Mouse (Mus musculus) ovary, adult 18-20 months (tissue): ENCODE results near the gene Ky.

Source experiments
- DNase-seq: peaks from one replicate; pipeline ENCODE4 v3.0.0; 2022; ENCODE audit warnings: low spot score, mixed read lengths

Ky gene

GRCm38 (mm10) chr9:102504716-102505378 is 703 bp upstream of the Ky start:
- DNase-seq = no peak

- no peak for DNase-seq
These were observed 2.8 kb downstream of the Ky start for GRCm38 (mm10) chr9:102508315-102508714.

GRCm38 (mm10) chr9:102511423-102511822 is 5.9 kb downstream of the Ky start:
- DNase-seq = no peak

GRCm38 (mm10) chr9:102513578-102513977 is 8.0 kb downstream of the Ky start:
- DNase-seq = no peak

- no peak for DNase-seq
These were observed 12.9 kb downstream of the Ky start for GRCm38 (mm10) chr9:102518443-102518842.

GRCm38 (mm10) chr9:102521396-102521795 is 15.8 kb downstream of the Ky start:
- no peak for DNase-seq

- DNase-seq = no peak
These were observed 22.6 kb downstream of the Ky start for GRCm38 (mm10) chr9:102528106-102528505.

GRCm38 (mm10) chr9:102528561-102528960 is 23.0 kb downstream of the Ky start:
- DNase-seq = no peak

- DNase-seq = no peak
These were observed 23.5 kb downstream of the Ky start for GRCm38 (mm10) chr9:102529008-102529407.

GRCm38 (mm10) chr9:102531051-102531892 is 25.7 kb downstream of the Ky start:
- DNase-seq = no peak

- no peak for DNase-seq
These were observed 31.4 kb downstream of the Ky start for GRCm38 (mm10) chr9:102536968-102537367.

- no peak for DNase-seq
These were observed 34.1 kb downstream of the Ky start for GRCm38 (mm10) chr9:102539699-102540098.

- no peak for DNase-seq
These were observed 36.1 kb downstream of the Ky start for GRCm38 (mm10) chr9:102541666-102542065.

GRCm38 (mm10) chr9:102542540-102542939 is 37.0 kb downstream of the Ky start:
- DNase-seq = no peak

GRCm38 (mm10) chr9:102543761-102544115 is 38.2 kb downstream of the Ky start:
- no peak for DNase-seq

- no peak for DNase-seq
These were observed 38.7 kb downstream of the Ky start for GRCm38 (mm10) chr9:102544116-102544772.

GRCm38 (mm10) chr9:102544773-102545366 is 39.3 kb downstream of the Ky start:
- DNase-seq = peak; percentile 24

- DNase-seq = no peak
These were observed 40.1 kb downstream of the Ky start for GRCm38 (mm10) chr9:102545406-102546255.

GRCm38 (mm10) chr9:102546256-102547027 is 40.9 kb downstream of the Ky start:
- DNase-seq = no peak

GRCm38 (mm10) chr9:102547028-102547354 is 41.4 kb downstream of the Ky start:
- no peak for DNase-seq

- no peak for DNase-seq
These were observed 43.7 kb downstream of the Ky start for GRCm38 (mm10) chr9:102549211-102549610.
